Mouse (Mus musculus): ENCODE data around the gene Tmem127. TPM values are rescaled to one million over a fixed set of nuclear protein-coding genes. Genes with fewer than 3 reads are reported as not detected.

The Tmem127 gene
- total RNA-seq, 2 experiments from 2014 or later: 83.4 to 83.5 TPM

GRCm38 (mm10) chr2:127308660-127309059, 61.0 kb downstream of the Tmem127 start:
- DNase-seq (ENCODE audit: extremely low spot score in 1 of 2, low spot score in 1 of 2): no peak

- no peak for DNase-seq (ENCODE audit: extremely low spot score in 1 of 2, low spot score in 1 of 2)
Observed at GRCm38 (mm10) chr2:127310246-127310645, 62.5 kb downstream of the Tmem127 start.

DNA sequence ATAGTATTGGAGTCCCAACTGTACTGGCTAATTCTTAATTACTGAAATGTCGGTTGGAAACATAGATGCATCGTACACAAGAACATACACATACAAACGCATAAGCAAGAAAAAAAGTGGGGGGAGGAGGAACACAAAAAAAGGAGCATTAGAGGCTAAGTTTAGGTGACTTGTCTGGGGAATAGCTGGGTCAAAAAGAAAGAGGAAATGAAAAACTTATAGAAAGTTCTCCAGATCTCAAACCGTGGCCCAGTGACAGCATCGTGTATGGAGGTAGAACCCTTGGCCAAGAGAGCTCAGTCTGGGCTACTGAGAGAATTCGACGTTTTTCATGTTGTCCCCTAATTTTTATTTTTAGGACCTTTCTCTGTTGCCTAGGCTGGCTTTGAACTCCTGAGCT, 63.0 kb downstream of the Tmem127 start:
- no peak for DNase-seq (ENCODE audit: extremely low spot score in 1 of 2, low spot score in 1 of 2)

Other genes with a start within 250 kb of the Tmem127 start
- 10 to 100 TPM in 1 of 2 experiments, 1 to 10 TPM in 1; 9.9 to 15.0 TPM for gene Ap4e1, start 239.2 kb upstream of the Tmem127 start, total RNA-seq (2021)
- gene Blvra, start 177.2 kb upstream of the Tmem127 start, total RNA-seq (2021): 10 to 100 TPM; 19.6 to 21.3 TPM
- 1 to 10 TPM; 2.1 to 2.6 TPM for gene Ncaph, start 114.0 kb upstream of the Tmem127 start, total RNA-seq (2021)
- gene Itpripl1, start 104.5 kb upstream of the Tmem127 start, total RNA-seq (2021): 1 to 10 TPM; 2.5 to 2.8 TPM
- gene 1810024B03Rik, start 39.6 kb upstream of the Tmem127 start, total RNA-seq (2021): 1 to 10 TPM in 1 of 2 experiments, under 1 TPM in 1; 0.49 to 1.2 TPM
- gene Snrnp200, start 39.5 kb upstream of the Tmem127 start, total RNA-seq (2021): 10 to 100 TPM; 84.2 to 88.6 TPM
- gene Ciao1, start 92 bp upstream of the Tmem127 start, total RNA-seq (2021): 10 to 100 TPM; 76.0 to 87.5 TPM
- gene Stard7, start 22.3 kb downstream of the Tmem127 start, total RNA-seq (2021): 100 to 1,000 TPM; 110 to 114 TPM
- 1 to 10 TPM; 1.2 to 1.3 TPM for gene Dusp2, start 88.3 kb downstream of the Tmem127 start, total RNA-seq (2021)
- gene Astl, start 90.7 kb downstream of the Tmem127 start, total RNA-seq (2021): not detected
- gene Adra2b, start 115.3 kb downstream of the Tmem127 start, total RNA-seq (2021): under 1 TPM; 0.14 to 0.15 TPM
- under 1 TPM; 0.26 to 0.27 TPM for gene Gpat2, start 177.3 kb downstream of the Tmem127 start, total RNA-seq (2021)
- gene Fahd2a, start 196.7 kb downstream of the Tmem127 start, total RNA-seq (2021): 10 to 100 TPM; 17.7 to 17.9 TPM

Measured in layer of hippocampus, postnatal 25 days (tissue).